Mouse (Mus musculus): ENCODE results near the gene Cdk14. TPM values are rescaled to one million over a fixed set of nuclear protein-coding genes. Genes with fewer than 3 reads are reported as not detected.
"Not testable (repeated sequence)": the region's sequence is repeated elsewhere in the genome, so short reads cannot be mapped to it uniquely, and the experiment has no call there.

Gene Cdk14
- total RNA-seq, 2 experiments from 2014 or later = 0.11 to 0.23 TPM

GRCm38 (mm10) chr5:5275321-5275720 is 144.8 kb downstream of the Cdk14 start:
- ATAC-seq (replicated peaks; ENCODE audit: low FRiP score, low TSS enrichment, poor library complexity, severe bottlenecking) = no peak

- ATAC-seq (replicated peaks; ENCODE audit: low FRiP score, low TSS enrichment, poor library complexity, severe bottlenecking) = no peak
Observed at GRCm38 (mm10) chr5:5274318-5274717, 145.8 kb downstream of the Cdk14 start.

- ATAC-seq (replicated peaks; ENCODE audit: low FRiP score, low TSS enrichment, poor library complexity, severe bottlenecking) = no peak
Observed at GRCm38 (mm10) chr5:5266787-5267126, 153.4 kb downstream of the Cdk14 start.

GRCm38 (mm10) chr5:5265861-5266786 is 154.0 kb downstream of the Cdk14 start:
- ATAC-seq (replicated peaks; ENCODE audit: low FRiP score, low TSS enrichment, poor library complexity, severe bottlenecking) = peak; percentile 99

GRCm38 (mm10) chr5:5265401-5265841 is 154.7 kb downstream of the Cdk14 start:
- ATAC-seq (replicated peaks; ENCODE audit: low FRiP score, low TSS enrichment, poor library complexity, severe bottlenecking) = no peak

GRCm38 (mm10) chr5:5264712-5265111 is 155.4 kb downstream of the Cdk14 start:
- no peak for ATAC-seq (replicated peaks; ENCODE audit: low FRiP score, low TSS enrichment, poor library complexity, severe bottlenecking)

- ATAC-seq (replicated peaks; ENCODE audit: low FRiP score, low TSS enrichment, poor library complexity, severe bottlenecking) = no peak
Observed at GRCm38 (mm10) chr5:5261725-5262296, 158.3 kb downstream of the Cdk14 start.

GRCm38 (mm10) chr5:5260966-5261724 is 159.0 kb downstream of the Cdk14 start:
- no peak for ATAC-seq (replicated peaks; ENCODE audit: low FRiP score, low TSS enrichment, poor library complexity, severe bottlenecking)

GRCm38 (mm10) chr5:5260309-5260708 is 159.8 kb downstream of the Cdk14 start:
- no peak for ATAC-seq (replicated peaks; ENCODE audit: low FRiP score, low TSS enrichment, poor library complexity, severe bottlenecking)

GRCm38 (mm10) chr5:5254391-5254790 is 165.7 kb downstream of the Cdk14 start:
- ATAC-seq (replicated peaks; ENCODE audit: low FRiP score, low TSS enrichment, poor library complexity, severe bottlenecking) = no peak

- ATAC-seq (replicated peaks; ENCODE audit: low FRiP score, low TSS enrichment, poor library complexity, severe bottlenecking) = no peak
Observed at GRCm38 (mm10) chr5:5253177-5253576, 166.9 kb downstream of the Cdk14 start.

GRCm38 (mm10) chr5:5247671-5248070 is 172.4 kb downstream of the Cdk14 start:
- no peak for ATAC-seq (replicated peaks; ENCODE audit: low FRiP score, low TSS enrichment, poor library complexity, severe bottlenecking)

GRCm38 (mm10) chr5:5246534-5247175 is 173.5 kb downstream of the Cdk14 start:
- peak; percentile 90 for ATAC-seq (replicated peaks; ENCODE audit: low FRiP score, low TSS enrichment, poor library complexity, severe bottlenecking)

GRCm38 (mm10) chr5:5245182-5245581 is 174.9 kb downstream of the Cdk14 start:
- no peak for ATAC-seq (replicated peaks; ENCODE audit: low FRiP score, low TSS enrichment, poor library complexity, severe bottlenecking)

- no peak for ATAC-seq (replicated peaks; ENCODE audit: low FRiP score, low TSS enrichment, poor library complexity, severe bottlenecking)
Observed at GRCm38 (mm10) chr5:5243648-5244047, 176.5 kb downstream of the Cdk14 start.

GRCm38 (mm10) chr5:5242704-5243103 is 177.4 kb downstream of the Cdk14 start:
- no peak for ATAC-seq (replicated peaks; ENCODE audit: low FRiP score, low TSS enrichment, poor library complexity, severe bottlenecking)

- no peak for ATAC-seq (replicated peaks; ENCODE audit: low FRiP score, low TSS enrichment, poor library complexity, severe bottlenecking)
Observed at GRCm38 (mm10) chr5:5241088-5241487, 179.0 kb downstream of the Cdk14 start.

- ATAC-seq (replicated peaks; ENCODE audit: low FRiP score, low TSS enrichment, poor library complexity, severe bottlenecking) = no peak
Observed at GRCm38 (mm10) chr5:5240121-5240520, 180.0 kb downstream of the Cdk14 start.

- not testable (repeated sequence) for ATAC-seq (replicated peaks; ENCODE audit: low FRiP score, low TSS enrichment, poor library complexity, severe bottlenecking)
Observed at GRCm38 (mm10) chr5:5234935-5235334, 185.2 kb downstream of the Cdk14 start.

- no peak for ATAC-seq (replicated peaks; ENCODE audit: low FRiP score, low TSS enrichment, poor library complexity, severe bottlenecking)
Observed at GRCm38 (mm10) chr5:5226966-5227365, 193.1 kb downstream of the Cdk14 start.

Measured in megakaryocyte-erythroid progenitor cell, adult 5-6 weeks (primary cell).